Mouse (Mus musculus): ENCODE measurements at regions not wholly inside any gene's neighbourhood (a gene's known extent, or its start where the extent isn't known, plus 50 kb on each side); places are given as distances from the start of the nearest gene placed in this dataset.

- no peak for TF ChIP-seq POLR2A (IDR thresholded peaks at IDR 0.05; ENCODE audit: insufficient read depth, low read depth, low read length)
- TF ChIP-seq CTCF (IDR thresholded peaks at IDR 0.05), result peak; percentile 24; the same call in 1 of the 2 replicates
Measured at GRCm38 (mm10) chr13:11210109-11210508, 849.5 kb upstream of the Chrm3 start.
